Mouse (Mus musculus) E14TG2a.4 (cell line): ENCODE measurements around the gene Pdpn.

ENCODE experiments used
- CTCF ChIP-seq: conservative IDR thresholded peaks from 2 replicates; pipeline ENCODE4 v1.5.1; 2014; ENCODE audit warnings: low read length
- NANOG ChIP-seq: IDR thresholded peaks from 2 replicates; pipeline ENCODE4 v1.6.1; 2014; ENCODE audit warnings: borderline replicate concordance, low read length, mixed read lengths
- POU5F1 ChIP-seq: IDR thresholded peaks from 2 replicates; pipeline ENCODE4 v1.6.1; 2014; ENCODE audit warnings: low read length, borderline replicate concordance

DNA sequence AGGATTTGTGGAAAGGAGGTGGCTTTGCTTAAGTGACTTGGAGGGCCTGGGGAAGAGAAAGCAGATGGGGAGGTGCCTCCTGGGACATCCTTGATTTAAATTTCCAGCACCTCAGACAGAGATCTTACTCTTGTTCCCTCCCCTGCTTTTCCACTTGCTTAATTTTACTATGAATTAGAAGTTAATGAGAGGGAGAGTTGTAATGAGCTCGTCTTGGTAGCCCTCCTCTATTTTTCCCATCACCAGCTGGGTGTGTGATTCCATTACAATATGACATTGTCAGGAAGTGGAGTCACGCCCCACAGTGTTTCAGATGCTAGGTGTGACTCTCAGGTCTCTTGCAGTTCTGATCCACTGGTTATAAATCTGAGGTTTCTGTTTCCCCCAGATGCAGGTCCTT lies 36.7 kb upstream of the Pdpn start:
- no peak for TF ChIP-seq CTCF
- no peak for TF ChIP-seq NANOG
- no peak for TF ChIP-seq POU5F1
